ENCODE assay signal across 24 mouse cellular contexts in genomic region chr2:52902456-52902855, GRCm38 (mm10).
"Had no signal": no experiment of that assay in that cellular context is flagged by ENCODE, and none has a peak within 500 bp of the region (broad histone marks: within the 10 kb centered on the region; RNA-seq: fewer than 3 reads in every experiment).

No protein-coding gene starts in this region.

- H3K9ac ChIP-seq: heart, embryonic 13.5 days; heart, embryonic 15.5 days; hindbrain, embryonic 13.5 days; hindbrain, embryonic 15.5 days; kidney, embryonic 15.5 days; limb, embryonic 12.5 days; liver, embryonic 13.5 days; liver, embryonic 15.5 days; liver, postnatal 0 days had no signal

- H3K4me1 ChIP-seq: heart, embryonic 13.5 days had no signal

- H3K4me2 ChIP-seq: heart, embryonic 11.5 days; heart, embryonic 13.5 days; heart, embryonic 15.5 days; hindbrain, embryonic 13.5 days; hindbrain, embryonic 15.5 days; kidney, embryonic 15.5 days; limb, embryonic 12.5 days; liver, embryonic 13.5 days; liver, embryonic 15.5 days had no signal

- H3K4me3 ChIP-seq: heart, adult 2 months; heart, embryonic 13.5 days; heart, embryonic 15.5 days; hindbrain, embryonic 13.5 days; hindbrain, embryonic 15.5 days; kidney, embryonic 15.5 days; limb, embryonic 12.5 days; liver, embryonic 13.5 days; liver, embryonic 15.5 days had no signal

- H3K27ac ChIP-seq: heart, adult 2 months; heart, embryonic 13.5 days; heart, embryonic 15.5 days; hindbrain, embryonic 13.5 days; hindbrain, embryonic 15.5 days; hindbrain, postnatal 0 days; kidney, embryonic 15.5 days; liver, embryonic 13.5 days; liver, embryonic 15.5 days had no signal

- H3K36me3 ChIP-seq: heart, embryonic 13.5 days; heart, embryonic 15.5 days; hindbrain, embryonic 13.5 days; hindbrain, embryonic 15.5 days; kidney, embryonic 15.5 days; limb, embryonic 12.5 days; liver, embryonic 13.5 days; liver, embryonic 15.5 days had no signal

- H3K9me3 ChIP-seq: heart, embryonic 13.5 days; heart, embryonic 15.5 days; hindbrain, embryonic 13.5 days; hindbrain, embryonic 15.5 days; kidney, embryonic 15.5 days; limb, embryonic 12.5 days; liver, embryonic 13.5 days; liver, embryonic 15.5 days had no signal

- H3K27me3 ChIP-seq: heart, embryonic 13.5 days; heart, embryonic 15.5 days; hindbrain, embryonic 13.5 days; hindbrain, embryonic 15.5 days; kidney, embryonic 15.5 days; limb, embryonic 12.5 days; liver, embryonic 13.5 days; liver, embryonic 15.5 days had no signal

- ATAC-seq: hindbrain, postnatal 0 days; liver, postnatal 0 days had no signal

- DNase-seq: gastrocnemius, postnatal 14 days; gastrocnemius, postnatal 36 days; heart, adult 11 months; heart, adult 2 months; heart, postnatal 14 days; heart, postnatal 36 days; kidney, adult 8-10 months; kidney, postnatal 10 days; kidney, postnatal 25 days; layer of hippocampus, adult 9-11 months; layer of hippocampus, postnatal 36 days; left cerebral cortex, postnatal 4 days; liver; liver, embryonic 13.5 days; liver, postnatal 0 days had no signal
